Mouse (Mus musculus) midbrain, embryonic 10.5 days (tissue): ENCODE measurements at regions not wholly inside any gene's neighbourhood (a gene's known extent, or its start where the extent isn't known, plus 50 kb on each side); places are given as distances from the start of the nearest gene placed in this dataset.

Experiments used
- DNase-seq: peaks from one replicate; pipeline ENCODE4 v3.0.0-alpha.2; 2017; ENCODE audit warnings: low spot score
- H3K27ac ChIP-seq: fragments of 300-500 bp; sonication (generic); replicated peaks from 2 replicates; pipeline ENCODE4 v1.5.1; 2016; ENCODE audit warnings: mild to moderate bottlenecking
- H3K27me3 ChIP-seq: fragments of 300-500 bp; sonication (generic); 2 replicates; pipeline ENCODE4 v1.6.1; 2016; ENCODE audit warnings: low read depth, mild to moderate bottlenecking; ENCODE audit not compliant: poor library complexity, severe bottlenecking
- H3K36me3 ChIP-seq: fragments of 300-500 bp; sonication (generic); 2 replicates; pipeline ENCODE4 v1.6.1; 2016; ENCODE audit warnings: mild to moderate bottlenecking, moderate library complexity
- H3K4me1 ChIP-seq: fragments of 300-500 bp; sonication (generic); 2 replicates; pipeline ENCODE4 v1.6.1; 2016
- H3K4me3 ChIP-seq: fragments of 300-500 bp; sonication (generic); 2 replicates; pipeline ENCODE4 v1.5.1; 2016; ENCODE audit warnings: mild to moderate bottlenecking, moderate library complexity
- H3K9me3 ChIP-seq: fragments of 300-500 bp; sonication (generic); replicated peaks from 2 replicates; pipeline ENCODE4 v1.6.1; 2016; ENCODE audit warnings: mild to moderate bottlenecking
- WGBS: fragments of 180-500 bp; shearing (Covaris S2); methylation state at CpG from one replicate; pipeline ENCODE4 v1.1.7; 2016; 5-methylcytosine and 5-hydroxymethylcytosine counted together

- peaks cover 23% of the 10 kb centered on the region for H3K4me1 ChIP-seq
- peaks cover 21% of the 10 kb centered on the region for H3K27me3 ChIP-seq
- H3K4me3 ChIP-seq = peak overlapping the region; percentile 44
- H3K36me3 ChIP-seq = no peaks in the 10 kb centered on the region
- DNase-seq = peak; percentile 27
- WGBS = 8% methylated on average over 9 of the region's 9 CpGs
- H3K9me3 ChIP-seq = no peaks in the 10 kb centered on the region
- peak overlapping the region; percentile 77 for H3K27ac ChIP-seq
Measured at GRCm38 (mm10) chr12:29280081-29280788, 247.9 kb upstream of the Myt1l start.

- no peaks in the 10 kb centered on the region for H3K36me3 ChIP-seq
- no peak for DNase-seq
- H3K27me3 ChIP-seq = peaks cover 21% of the 10 kb centered on the region
- no peaks in the 10 kb centered on the region for H3K9me3 ChIP-seq
- peaks cover 23% of the 10 kb centered on the region for H3K4me1 ChIP-seq
- H3K27ac ChIP-seq = peak overlapping the region; percentile 77
- H3K4me3 ChIP-seq = no peak overlapping the region
- 62% methylated on average over 17 of the region's 17 CpGs for WGBS
Measured at GRCm38 (mm10) chr12:29280861-29281630, 247.1 kb upstream of the Myt1l start.

DNA sequence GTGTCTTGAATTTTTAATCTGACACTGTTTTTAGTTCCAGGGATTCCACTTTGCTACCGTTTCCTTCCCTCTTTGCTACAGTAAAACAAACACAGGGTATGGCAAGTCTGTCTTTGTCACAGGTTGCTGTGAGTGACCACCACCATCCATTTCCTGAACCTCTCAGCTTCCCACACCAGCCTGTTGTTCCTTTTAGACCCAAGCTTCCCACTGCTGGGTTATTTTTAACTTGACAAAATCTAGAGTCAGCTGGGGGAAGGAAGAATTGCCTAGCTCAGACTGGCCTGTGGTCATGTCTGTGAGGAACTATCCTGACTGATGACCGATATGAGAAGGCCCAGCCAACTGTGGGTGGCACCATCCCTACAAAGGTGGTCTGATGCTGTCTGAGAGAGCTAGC, 239.4 kb upstream of the Myt1l start:
- WGBS = 68% methylated on average over 2 of the region's 2 CpGs
- DNase-seq = no peak
- no peak overlapping the region for H3K4me3 ChIP-seq

DNA sequence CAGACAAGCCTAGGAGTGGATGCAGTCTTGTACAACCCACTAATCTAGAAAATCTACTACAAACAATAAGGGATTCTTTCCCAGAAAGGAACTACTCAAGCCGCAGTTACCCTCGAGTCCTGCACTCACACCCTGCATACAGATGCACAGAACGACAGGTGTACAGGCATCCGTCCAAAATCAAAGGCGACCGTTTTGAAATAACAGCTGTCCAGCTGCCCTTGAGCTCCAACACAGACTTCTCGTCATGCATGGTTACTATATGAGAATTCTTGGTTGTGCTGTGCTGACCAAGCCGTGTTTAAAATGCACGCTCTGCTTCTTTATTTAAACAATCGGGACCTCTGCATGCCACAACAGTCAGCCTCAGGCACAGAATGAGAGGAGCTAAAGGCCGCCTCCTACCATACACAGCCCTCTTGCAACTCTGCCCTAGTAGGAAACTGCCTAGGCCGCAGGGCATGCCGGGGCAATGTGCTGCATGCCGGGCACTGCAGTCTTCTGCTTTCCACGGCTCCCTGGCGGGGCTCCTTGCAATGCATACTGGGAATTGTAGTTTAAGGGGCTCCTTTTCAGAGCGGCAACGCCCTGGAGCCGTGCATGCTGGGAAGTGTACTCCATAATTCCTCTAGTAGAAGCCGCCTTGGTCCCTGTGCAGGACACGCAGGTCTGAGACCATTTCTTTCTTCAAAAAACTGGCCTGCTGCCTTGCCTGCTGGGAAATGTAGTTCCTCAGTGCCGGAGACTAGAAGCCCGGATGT, 237.4 kb upstream of the Myt1l start:
- peak overlapping the region; percentile 45 for H3K4me3 ChIP-seq
- H3K27ac ChIP-seq = peak overlapping the region; percentile 83
- no peaks in the 10 kb centered on the region for H3K27me3 ChIP-seq
- peak; percentile 94 for DNase-seq
- H3K36me3 ChIP-seq = no peaks in the 10 kb centered on the region
- no peaks in the 10 kb centered on the region for H3K9me3 ChIP-seq
- peaks cover 9% of the 10 kb centered on the region for H3K4me1 ChIP-seq
- 18% methylated on average over 23 of the region's 23 CpGs for WGBS

More for the DNA sequence above, 239.4 kb upstream of the Myt1l start:
- no peak overlapping the region for H3K27ac ChIP-seq
- no peaks in the 10 kb centered on the region for H3K9me3 ChIP-seq
- H3K4me1 ChIP-seq = peaks cover 9% of the 10 kb centered on the region
- H3K36me3 ChIP-seq = no peaks in the 10 kb centered on the region
- H3K27me3 ChIP-seq = no peaks in the 10 kb centered on the region

DNA sequence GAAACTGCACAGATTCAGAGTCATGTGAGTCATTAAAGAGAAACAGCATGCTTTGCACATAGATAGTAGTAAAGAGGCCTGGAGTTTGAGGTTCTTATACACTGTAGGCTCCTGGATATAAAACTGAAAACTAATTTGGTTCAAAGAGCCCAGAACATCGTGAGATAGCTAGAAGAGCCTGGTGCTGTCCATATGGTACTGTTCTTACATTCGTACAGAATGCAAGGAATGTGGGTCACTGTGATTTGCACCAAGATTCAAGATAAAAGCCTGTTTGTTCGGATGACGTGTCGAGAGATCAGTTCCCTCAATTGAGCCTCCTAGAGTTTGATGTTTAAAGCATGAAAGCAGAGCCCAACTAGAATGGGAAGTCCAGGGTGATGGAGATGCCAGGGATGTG, 230.2 kb upstream of the Myt1l start:
- DNase-seq = no peak
- Histone ChIP-seq H3K9me3 (no peaks in the 10 kb centered on the region), H3K27ac (no peak overlapping the region), H3K4me3 (no peak overlapping the region), H3K4me1 (no peaks in the 10 kb centered on the region), H3K27me3 (no peaks in the 10 kb centered on the region), H3K36me3 (no peaks in the 10 kb centered on the region)
- WGBS = 83% methylated on average over 5 of the region's 5 CpGs

GRCm38 (mm10) chr12:29315636-29316035, 212.5 kb upstream of the Myt1l start:
- no peaks in the 10 kb centered on the region for H3K36me3 ChIP-seq
- H3K4me1 ChIP-seq = no peaks in the 10 kb centered on the region
- 83% methylated on average over 1 of the region's 1 CpGs for WGBS

DNA sequence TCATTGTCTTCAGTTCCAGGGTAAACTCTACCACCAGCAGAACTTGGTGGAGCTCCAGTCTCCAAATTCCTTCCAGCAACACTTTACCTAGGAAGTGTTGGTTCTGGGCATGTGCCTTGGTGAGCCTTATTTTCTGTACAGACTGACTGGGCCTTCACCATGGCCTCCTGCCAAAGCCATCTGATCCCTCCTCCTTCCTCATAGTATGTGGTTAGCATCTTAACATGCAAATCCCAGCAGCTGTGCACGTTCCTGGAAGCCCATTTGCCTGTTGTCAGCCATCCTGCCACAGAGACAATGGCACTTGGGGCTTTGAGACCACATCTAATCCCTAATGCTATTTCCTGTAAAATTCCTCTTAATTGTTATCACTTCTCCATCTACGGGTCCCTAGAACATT, 206.7 kb upstream of the Myt1l start:
- peaks cover 15% of the 10 kb centered on the region for H3K4me1 ChIP-seq
- DNase-seq = no peak
- WGBS = 42% methylated on average over 2 of the region's 2 CpGs
- no peak overlapping the region for H3K4me3 ChIP-seq
- H3K27ac ChIP-seq = no peak overlapping the region; the same call in 1 of the 2 replicates
- H3K36me3 ChIP-seq = no peaks in the 10 kb centered on the region
- H3K27me3 ChIP-seq = no peaks in the 10 kb centered on the region
- no peaks in the 10 kb centered on the region for H3K9me3 ChIP-seq

More at GRCm38 (mm10) chr12:29315636-29316035, 212.5 kb upstream of the Myt1l start:
- no peaks in the 10 kb centered on the region for H3K27me3 ChIP-seq
- DNase-seq = no peak
- H3K9me3 ChIP-seq = no peaks in the 10 kb centered on the region
- no peak overlapping the region for H3K4me3 ChIP-seq
- H3K27ac ChIP-seq = no peak overlapping the region

GRCm38 (mm10) chr12:29323534-29323933, 204.7 kb upstream of the Myt1l start:
- 76% methylated on average over 3 of the region's 3 CpGs for WGBS
- no peaks in the 10 kb centered on the region for H3K9me3 ChIP-seq
- no peak for DNase-seq
- no peak overlapping the region for H3K4me3 ChIP-seq
- no peaks in the 10 kb centered on the region for H3K36me3 ChIP-seq
- H3K27ac ChIP-seq = no peak overlapping the region
- H3K27me3 ChIP-seq = no peaks in the 10 kb centered on the region
- H3K4me1 ChIP-seq = peaks cover 15% of the 10 kb centered on the region

DNA sequence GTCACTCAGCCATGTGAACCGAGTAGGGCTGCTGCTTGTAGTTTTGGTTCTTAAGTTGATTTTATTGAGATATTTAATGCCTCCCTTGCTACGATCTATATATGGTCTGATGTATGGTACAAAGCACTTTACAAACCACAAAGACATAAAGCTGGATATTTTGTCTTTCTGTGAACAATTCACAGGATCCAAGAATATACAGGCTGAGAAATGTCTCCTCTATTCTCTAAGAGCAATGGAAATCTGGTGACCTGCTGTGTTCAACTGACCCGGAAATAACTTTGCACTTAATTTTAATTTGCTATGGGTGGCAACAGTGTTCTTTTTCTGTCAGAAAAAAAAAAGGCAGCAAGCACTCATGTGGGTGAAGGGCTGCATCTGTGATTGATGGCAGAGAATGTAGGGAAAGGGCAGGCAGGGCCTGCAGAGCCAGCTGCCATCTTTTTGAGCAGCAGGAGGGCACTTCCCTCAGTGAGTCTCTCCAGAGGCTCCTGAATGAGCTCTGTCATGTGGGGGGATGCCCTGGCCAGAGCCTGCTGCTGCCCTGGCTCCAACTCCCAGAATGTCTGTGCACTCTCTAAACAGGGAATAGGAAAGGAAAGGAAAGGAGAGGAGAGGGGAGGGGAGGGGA, 192.2 kb upstream of the Myt1l start:
- peak; percentile 19 for DNase-seq
- Histone ChIP-seq H3K4me3 (no peak overlapping the region), H3K27ac (0 out of 2 replicates have a peak overlapping the region, but pooled peaks have one; percentile 42)

GRCm38 (mm10) chr12:29337336-29337735, 190.8 kb upstream of the Myt1l start:
- Histone ChIP-seq H3K27ac (no peak overlapping the region), H3K9me3 (no peaks in the 10 kb centered on the region), H3K4me3 (no peak overlapping the region), H3K27me3 (no peaks in the 10 kb centered on the region), H3K36me3 (no peaks in the 10 kb centered on the region), H3K4me1 (peaks cover 10% of the 10 kb centered on the region)
- 90% methylated on average over 2 of the region's 2 CpGs for WGBS
- no peak for DNase-seq

More for the DNA sequence above, 192.2 kb upstream of the Myt1l start:
- Histone ChIP-seq H3K36me3 (no peaks in the 10 kb centered on the region), H3K4me1 (peaks cover 10% of the 10 kb centered on the region), H3K27me3 (no peaks in the 10 kb centered on the region), H3K9me3 (no peaks in the 10 kb centered on the region)
- 68% methylated on average over 3 of the region's 3 CpGs for WGBS

GRCm38 (mm10) chr12:29341388-29341995, 186.7 kb upstream of the Myt1l start:
- H3K27ac ChIP-seq = no peak overlapping the region
- no peak overlapping the region for H3K4me3 ChIP-seq
- 72% methylated on average over 7 of the region's 7 CpGs for WGBS
- no peak for DNase-seq
- peaks cover 4% of the 10 kb centered on the region; the same call in 1 of the 2 replicates for H3K4me1 ChIP-seq
- H3K27me3 ChIP-seq = no peaks in the 10 kb centered on the region
- H3K36me3 ChIP-seq = no peaks in the 10 kb centered on the region
- H3K9me3 ChIP-seq = no peaks in the 10 kb centered on the region
